Mouse (Mus musculus): ENCODE results near the gene Prox2.
A peak's percentile ranks its signal among the peaks of the same experiment; 100 is the strongest.
"Not testable (repeated sequence)": the region's sequence is repeated elsewhere in the genome, so short reads cannot be mapped to it uniquely, and the experiment has no call there.

Prox2 gene

DNA sequence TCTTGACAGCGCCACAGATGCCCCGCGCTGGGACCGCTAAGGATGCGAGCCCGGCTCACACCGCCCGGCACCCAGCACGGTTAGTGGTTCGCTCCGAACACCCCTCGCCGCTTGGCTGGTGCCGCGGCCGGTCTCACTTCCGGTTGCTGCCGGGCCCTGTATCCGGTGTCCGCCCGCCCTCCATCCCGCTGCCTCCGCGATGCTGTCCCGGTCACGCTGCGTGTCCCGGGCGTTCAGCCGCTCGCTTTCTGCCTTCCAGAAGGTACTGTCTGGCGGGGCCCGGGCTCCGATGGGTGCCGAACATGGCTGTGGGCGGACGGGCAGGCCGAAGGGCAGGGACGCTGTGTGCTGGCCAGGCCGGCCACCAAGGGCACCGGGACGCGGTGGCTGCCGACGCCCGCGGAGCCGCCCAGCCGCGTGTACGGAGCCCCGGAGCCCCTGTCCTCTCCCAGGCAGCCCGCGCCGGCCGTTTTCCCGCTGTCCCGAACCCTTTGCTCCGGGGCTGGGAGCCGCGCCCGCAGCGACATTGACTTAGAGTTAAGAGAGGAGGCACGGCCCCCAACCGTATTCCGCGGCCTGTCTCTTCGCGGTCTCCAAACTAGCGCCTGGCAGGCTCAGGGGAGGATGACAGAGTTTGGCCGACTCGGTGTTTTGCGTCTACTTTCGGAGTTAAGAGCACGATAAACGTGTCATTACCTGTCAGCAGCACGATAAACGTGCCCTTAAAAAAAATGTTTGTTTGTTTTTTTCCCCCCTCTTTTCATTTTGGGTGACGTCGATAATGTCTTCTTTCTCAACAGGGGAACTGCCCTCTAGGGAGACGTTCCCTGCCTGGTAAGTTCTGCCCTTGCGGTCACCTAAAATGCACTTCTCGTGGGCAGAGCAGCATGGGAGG lies at the start of gene Prox2, which contains the start of gene Dlst:
TSS of gene Prox2 (minus strand) at position 62 of the 895 bp plus-strand sequence.
TSS of gene Dlst (plus strand) at position 136 of the 895 bp plus-strand sequence.
- DNase-seq = peak; percentile 88 to 94

DNA sequence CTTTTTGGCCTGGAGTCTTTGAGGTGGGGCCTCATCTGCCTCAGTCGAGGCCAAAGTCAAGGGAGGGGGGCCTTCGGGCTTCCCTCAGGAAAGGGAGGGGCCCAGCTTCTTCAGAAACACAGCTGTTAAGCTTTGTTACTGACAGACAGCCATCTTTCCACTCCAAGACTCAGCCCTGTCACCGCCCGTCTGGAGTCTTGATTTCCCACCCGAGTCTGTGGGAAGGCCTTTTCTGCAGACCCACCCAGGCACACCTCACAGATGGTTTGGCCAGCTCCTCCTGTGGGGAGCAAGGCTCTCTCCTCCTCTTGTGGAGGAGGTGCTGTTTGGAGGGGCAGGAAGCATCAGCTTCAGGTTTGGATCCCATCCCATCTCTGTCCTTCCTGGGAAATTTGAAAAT lies 49.0 kb upstream of the Prox2 start:
- no peak for DNase-seq

DNA sequence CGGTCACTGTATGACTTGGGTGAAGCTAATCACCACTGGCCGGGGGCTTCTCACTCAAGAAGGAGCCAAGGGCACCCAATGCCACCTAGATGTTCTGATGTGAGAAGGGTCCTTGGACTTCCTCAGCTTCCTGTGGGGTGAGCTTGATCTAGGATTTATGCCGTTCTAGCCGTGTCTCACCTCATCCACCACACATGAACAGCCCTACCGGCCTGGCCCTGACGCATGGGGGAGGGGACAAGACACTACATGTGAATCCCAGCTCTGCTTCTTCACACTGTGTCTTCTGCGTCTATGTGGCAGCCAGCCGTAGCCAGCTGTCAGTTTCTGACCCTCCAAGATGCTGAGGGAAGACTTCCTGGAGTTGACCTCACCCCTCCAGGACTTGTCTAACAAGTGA lies 48.2 kb upstream of the Prox2 start:
- DNase-seq = no peak

DNA sequence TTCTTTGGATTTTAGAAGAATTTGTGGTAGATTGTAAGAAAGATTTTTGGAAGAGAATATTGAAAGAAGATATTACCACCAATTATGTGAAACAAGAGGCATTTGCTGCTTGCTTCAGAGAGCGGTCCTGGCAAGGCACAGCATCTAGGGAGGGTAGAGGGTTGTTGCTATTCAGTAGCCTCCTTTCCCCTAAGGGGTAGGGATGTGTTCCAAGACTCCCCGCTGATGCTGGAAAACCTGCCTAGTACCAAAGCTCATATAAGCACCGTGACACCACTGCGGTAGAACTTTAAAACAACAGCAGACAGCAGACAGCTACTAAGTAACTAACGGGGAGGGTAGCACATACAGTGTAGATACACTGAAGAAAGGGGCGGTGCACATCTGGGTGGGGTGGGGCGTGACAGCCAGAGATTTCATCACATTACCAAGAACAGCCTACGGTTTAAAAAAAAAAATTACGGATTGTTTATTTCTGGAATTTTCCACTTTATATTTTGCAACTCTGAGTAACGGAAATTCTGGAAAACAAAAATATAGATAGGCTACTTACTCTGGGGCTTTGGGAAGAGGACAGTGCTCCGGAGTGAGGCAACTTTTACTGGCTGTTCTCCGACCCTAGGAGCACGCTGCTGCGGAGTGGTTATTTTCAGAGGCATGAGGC lies 47.4 kb upstream of the Prox2 start:
- no peak for DNase-seq

DNA sequence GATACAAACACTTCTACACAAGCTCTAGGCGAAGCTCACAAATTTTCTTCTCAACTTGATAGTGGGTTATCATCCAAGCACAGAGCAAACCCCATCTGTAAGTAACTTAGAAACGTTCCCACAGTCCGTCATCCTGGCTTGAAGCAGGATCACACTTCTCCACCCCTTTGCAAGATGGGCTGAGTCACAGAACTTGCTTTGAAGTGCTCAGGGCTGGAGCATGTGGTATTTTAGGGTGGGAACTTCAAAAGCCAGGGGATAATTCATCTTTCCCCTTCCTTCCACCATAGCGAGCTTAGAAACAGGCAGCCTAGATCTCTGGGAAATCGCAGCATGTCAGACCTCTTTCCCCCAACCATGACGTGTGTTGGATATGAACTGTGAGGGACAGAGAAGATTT lies 45.8 kb upstream of the Prox2 start:
- no peak for DNase-seq

GRCm38 (mm10) chr12:85153011-85153410 lies 42.5 kb upstream of the Prox2 start:
- DNase-seq = no peak

- peak; percentile 45 to 76 for DNase-seq
Observed at GRCm38 (mm10) chr12:85151002-85151774, 40.6 kb upstream of the Prox2 start, which contains the start of gene Rps6kl1. Gene Rps6kl1, minus strand, starts transcription at chr12:85151264.

GRCm38 (mm10) chr12:85150321-85151001 lies 39.9 kb upstream of the Prox2 start:
- DNase-seq = no peak

DNA sequence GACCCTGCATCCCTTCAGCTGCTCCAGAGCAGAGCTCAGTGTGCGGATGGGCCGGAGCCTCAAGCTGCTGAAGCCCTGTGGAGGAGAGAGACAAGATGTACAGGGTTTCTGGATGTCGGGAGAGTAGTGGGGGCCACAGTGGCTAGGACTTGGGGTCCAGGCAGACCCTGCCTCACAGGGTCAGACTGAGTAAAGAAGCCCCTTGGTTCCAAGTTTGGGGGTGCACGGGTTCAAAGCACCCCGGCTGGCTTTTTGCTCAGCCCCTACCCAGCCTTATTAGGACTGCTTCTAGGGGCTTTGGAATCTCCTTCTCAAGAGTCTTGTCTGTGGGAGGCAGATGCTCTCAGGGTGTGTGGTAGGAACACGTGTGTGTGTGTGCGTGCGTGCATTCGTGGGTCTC lies 36.3 kb upstream of the Prox2 start:
- DNase-seq = no peak

- no peak for DNase-seq
Observed at GRCm38 (mm10) chr12:85146355-85146754, 35.8 kb upstream of the Prox2 start.

- DNase-seq = no peak
Observed at GRCm38 (mm10) chr12:85145630-85146029, 35.1 kb upstream of the Prox2 start.

- no peak for DNase-seq
Observed at GRCm38 (mm10) chr12:85144821-85145220, 34.3 kb upstream of the Prox2 start.

GRCm38 (mm10) chr12:85144276-85144675 lies 33.7 kb upstream of the Prox2 start:
- not testable (repeated sequence) for DNase-seq

- peak; percentile 77 to 94 for DNase-seq
Observed at GRCm38 (mm10) chr12:85142803-85143202, 32.2 kb upstream of the Prox2 start.

DNA sequence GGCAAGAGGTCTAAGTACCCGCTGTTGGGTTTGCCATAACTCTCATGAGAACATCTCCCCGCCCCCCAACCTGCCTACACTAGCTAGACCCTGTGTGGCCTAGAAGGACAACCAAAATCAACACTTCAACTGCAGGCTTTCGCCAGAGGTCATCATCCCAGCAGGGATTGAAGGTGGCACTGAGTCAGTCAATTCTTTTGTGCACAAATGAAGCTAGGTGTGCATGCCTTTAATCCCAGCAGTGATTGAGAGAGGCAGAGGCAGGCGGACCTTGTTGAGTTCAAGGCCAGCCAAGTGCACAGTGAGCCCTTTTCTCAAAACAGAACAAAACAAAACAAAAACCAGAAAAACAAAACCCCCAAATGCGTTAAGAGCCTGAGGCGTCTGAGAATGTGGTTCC lies 30.5 kb upstream of the Prox2 start:
- no peak for DNase-seq

- no peak for DNase-seq
Observed at GRCm38 (mm10) chr12:85140036-85140701, 29.6 kb upstream of the Prox2 start.

DNA sequence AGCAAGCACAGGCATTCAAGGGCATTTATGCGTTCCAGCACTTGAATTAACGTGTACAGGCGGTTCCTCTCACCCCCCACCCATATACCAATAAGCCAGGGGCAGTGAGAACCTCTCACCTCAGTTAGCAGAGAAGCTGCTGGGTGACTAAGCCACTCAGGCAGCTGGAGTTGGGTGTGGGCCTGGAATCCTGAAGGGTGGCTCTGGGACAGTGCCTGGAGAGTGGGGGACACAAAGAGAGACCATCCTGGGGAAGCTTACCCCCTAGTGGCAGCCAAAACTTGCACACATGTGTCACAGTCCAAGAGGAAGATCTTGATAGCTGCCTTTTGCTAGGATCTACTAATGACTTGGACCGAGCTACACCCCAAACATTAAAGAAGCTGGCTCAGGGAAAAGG lies 26.1 kb upstream of the Prox2 start:
- no peak for DNase-seq

DNA sequence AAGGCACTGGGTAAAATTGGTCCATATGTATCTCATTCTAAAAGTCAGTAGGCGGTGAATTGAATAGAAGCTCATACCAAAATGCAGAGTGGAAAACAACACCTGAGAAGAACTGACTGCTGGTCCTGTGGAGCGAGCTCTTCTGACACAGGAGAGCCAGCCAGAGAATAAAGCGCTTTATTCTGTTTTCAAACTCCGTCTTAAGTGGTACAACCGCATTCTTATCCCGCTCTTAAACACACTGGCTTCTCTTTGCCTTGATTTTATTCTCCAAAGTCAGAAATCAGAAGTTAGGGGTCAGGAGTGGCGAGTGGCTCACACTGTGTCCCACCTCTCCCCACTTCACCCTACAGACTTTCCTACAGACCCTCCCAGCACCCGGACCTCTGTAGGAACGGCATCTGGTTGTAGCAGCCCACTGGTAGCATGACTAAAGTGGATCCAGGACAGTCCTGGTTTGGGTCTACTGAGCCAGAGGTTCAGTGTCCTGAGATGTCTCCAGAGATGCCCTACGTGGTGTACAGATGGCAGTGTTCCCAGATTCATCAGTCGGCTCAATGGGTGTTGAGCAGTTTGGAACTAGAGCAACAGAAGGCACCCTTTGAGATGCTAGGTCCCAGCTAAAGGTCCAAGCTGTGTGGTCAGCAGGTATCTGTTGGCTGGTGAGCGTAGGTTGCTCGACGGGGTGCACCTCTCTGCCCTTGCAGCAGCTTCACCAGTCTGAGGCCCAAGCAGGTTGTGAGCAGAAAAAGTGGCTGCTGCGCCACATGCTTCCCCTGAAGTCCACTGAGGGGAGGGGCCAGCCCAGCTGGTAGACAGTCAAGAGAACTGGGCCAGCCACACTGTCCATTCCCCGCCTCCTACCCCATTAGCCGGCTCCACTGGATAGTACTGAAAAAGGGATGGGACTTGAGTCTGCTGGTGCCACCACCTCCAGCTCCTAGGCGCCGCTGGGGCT lies 25.2 kb upstream of the Prox2 start:
- no peak for DNase-seq

DNA sequence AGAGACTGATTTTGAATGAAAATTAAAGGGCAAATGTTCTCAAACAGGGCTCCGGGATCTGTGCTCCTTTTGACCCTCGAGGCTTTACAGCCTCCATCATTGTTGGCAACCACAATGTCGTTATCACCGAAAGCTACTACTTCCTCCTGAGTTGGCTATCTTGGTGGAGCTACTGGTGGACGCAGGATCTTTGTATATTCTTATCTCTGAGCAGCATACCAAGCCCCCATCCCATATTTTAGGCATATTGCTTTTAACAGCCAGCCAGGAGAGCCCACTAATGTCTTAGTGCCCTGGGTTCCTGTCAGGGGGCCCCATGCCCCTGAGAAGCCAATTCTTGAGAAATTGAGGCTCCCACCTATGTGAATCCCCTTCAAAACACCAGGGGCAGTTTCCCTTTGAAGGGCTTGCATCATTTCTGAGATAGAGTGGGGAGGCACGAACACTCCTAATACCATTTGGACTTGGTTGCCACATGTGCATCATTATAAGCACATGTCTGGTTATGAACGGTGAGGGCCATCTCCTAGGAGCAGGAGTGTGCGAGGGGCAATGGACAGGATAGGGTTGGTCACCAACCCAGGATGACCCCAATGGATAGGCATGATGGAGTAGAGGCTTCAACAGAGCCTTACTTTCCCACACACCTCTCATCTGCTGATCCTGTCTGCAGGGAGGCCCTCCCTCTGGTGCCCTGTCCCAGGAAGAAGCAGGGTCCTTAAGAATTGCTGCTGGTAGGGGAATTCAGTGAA lies 23.7 kb upstream of the Prox2 start:
- DNase-seq = no peak

GRCm38 (mm10) chr12:85131361-85131760 lies 20.8 kb upstream of the Prox2 start:
- no peak for DNase-seq

All from kidney, postnatal 25 days (tissue).